Mouse (Mus musculus) granulocyte monocyte progenitor cell, adult 5-6 weeks (primary cell): ENCODE measurements around the gene Fam160a1. TPM values are rescaled to one million over a fixed set of nuclear protein-coding genes. Genes with fewer than 3 reads are reported as not detected.

Experiments
- ATAC-seq: replicated peaks from 2 replicates; pipeline ENCODE4 v1.8.0; 2016; ENCODE audit warnings: mild to moderate bottlenecking, moderate TSS enrichment, inconsistent platforms; ENCODE audit not compliant: poor library complexity, severe bottlenecking
- total RNA-seq, 2 experiments: library from RNA; stranded (forward) in 1 of 2; stranded (reverse) in 1 of 2; fragments of 200-712, 200-1000 nt in 1 of 2; fragments of >200 nt in 1 of 2; fragmentation: Nextera tagmentation in 1 of 2; gene quantifications; 2 replicates each; pipeline ENCODE4 v1.2.3; 2014 to 2017

The Fam160a1 gene
- not detected in 2 replicates for total RNA-seq (2014; fragmentation: Nextera tagmentation)
- not detected in 2 replicates for total RNA-seq (2017)

GRCm38 (mm10) chr3:85817191-85817590 lies at the start of gene Fam160a1:
Gene Fam160a1, minus strand, starts transcription at chr3:85817291.
- ATAC-seq, result no peak

- no peak for ATAC-seq
Observed at GRCm38 (mm10) chr3:85863996-85864395, 46.9 kb upstream of the Fam160a1 start.

GRCm38 (mm10) chr3:85862886-85863285 lies 45.8 kb upstream of the Fam160a1 start:
- ATAC-seq, result no peak

GRCm38 (mm10) chr3:85860996-85861395 lies 43.9 kb upstream of the Fam160a1 start:
- peak; percentile 63 for ATAC-seq

GRCm38 (mm10) chr3:85859311-85859710 lies 42.2 kb upstream of the Fam160a1 start:
- ATAC-seq, result no peak

- ATAC-seq, result peak; percentile 48
Observed at GRCm38 (mm10) chr3:85858140-85859135, 41.3 kb upstream of the Fam160a1 start.

GRCm38 (mm10) chr3:85857083-85857482 lies 40.0 kb upstream of the Fam160a1 start:
- ATAC-seq, result no peak

- no peak for ATAC-seq
Observed at GRCm38 (mm10) chr3:85855947-85856346, 38.9 kb upstream of the Fam160a1 start.

GRCm38 (mm10) chr3:85855043-85855442 lies 38.0 kb upstream of the Fam160a1 start:
- ATAC-seq, result no peak

- ATAC-seq, result no peak
Observed at GRCm38 (mm10) chr3:85854143-85854542, 37.1 kb upstream of the Fam160a1 start.

- no peak for ATAC-seq
Observed at GRCm38 (mm10) chr3:85853715-85854114, 36.6 kb upstream of the Fam160a1 start.

- ATAC-seq, result peak; percentile 95
Observed at GRCm38 (mm10) chr3:85850079-85850478, 33.0 kb upstream of the Fam160a1 start.

GRCm38 (mm10) chr3:85846316-85846715 lies 29.2 kb upstream of the Fam160a1 start:
- no peak for ATAC-seq

- no peak for ATAC-seq
Observed at GRCm38 (mm10) chr3:85845341-85845740, 28.2 kb upstream of the Fam160a1 start.

- no peak for ATAC-seq
Observed at GRCm38 (mm10) chr3:85842881-85843218, 25.8 kb upstream of the Fam160a1 start.

- no peak for ATAC-seq
Observed at GRCm38 (mm10) chr3:85842177-85842880, 25.2 kb upstream of the Fam160a1 start.

- ATAC-seq, result no peak
Observed at GRCm38 (mm10) chr3:85841454-85842176, 24.5 kb upstream of the Fam160a1 start.

- ATAC-seq, result no peak
Observed at GRCm38 (mm10) chr3:85833627-85834026, 16.5 kb upstream of the Fam160a1 start.

GRCm38 (mm10) chr3:85832490-85833155 lies 15.5 kb upstream of the Fam160a1 start:
- no peak for ATAC-seq

GRCm38 (mm10) chr3:85831785-85832184 lies 14.7 kb upstream of the Fam160a1 start:
- no peak for ATAC-seq
